Mouse (Mus musculus) gastrocnemius, postnatal 10 days (tissue): ENCODE measurements around the gene Olfr314. TPM values are rescaled to one million over a fixed set of nuclear protein-coding genes. Genes with fewer than 3 reads are reported as not detected.
"Not testable (repeated sequence)": the region's sequence is repeated elsewhere in the genome, so short reads cannot be mapped to it uniquely, and the experiment has no call there.

Experiments
- DNase-seq: peaks from one replicate; pipeline ENCODE4 v3.0.0; 2021; ENCODE audit warnings: mixed read lengths
- total RNA-seq, 2 experiments: library from RNA; stranded (reverse); gene quantifications; 2 replicates each; pipeline ENCODE4 v1.2.3; 2021

Gene Olfr314
- total RNA-seq, 2 experiments from 2014 or later: not detected

GRCm38 (mm10) chr11:58832541-58832940 is 49.8 kb downstream of the Olfr314 start:
- DNase-seq: not testable (repeated sequence)

Other genes starting within 250 kb of the Olfr314 start
- gene Olfr330, start 248.1 kb upstream of the Olfr314 start, total RNA-seq: not detected
- gene Olfr329-ps, start 236.5 kb upstream of the Olfr314 start, total RNA-seq: not detected
- gene Olfr328, start 227.3 kb upstream of the Olfr314 start, total RNA-seq: not detected
- not detected for gene Olfr224, start 212.4 kb upstream of the Olfr314 start, total RNA-seq
- gene Olfr325, start 205.2 kb upstream of the Olfr314 start, total RNA-seq: not detected
- gene Olfr324, start 187.8 kb upstream of the Olfr314 start, total RNA-seq: not detected
- not detected for gene 2210407C18Rik, start 166.9 kb upstream of the Olfr314 start, total RNA-seq
- not detected for gene Olfr323, start 152.5 kb upstream of the Olfr314 start, total RNA-seq
- gene Trim58, start 142.5 kb upstream of the Olfr314 start, total RNA-seq: under 1 TPM in 1 of 2 experiments, not detected in 1; 0.27 TPM
- gene Olfr322, start 124.2 kb upstream of the Olfr314 start, total RNA-seq: not detected
- not detected for gene Olfr320, start 101.9 kb upstream of the Olfr314 start, total RNA-seq
- gene Olfr319, start 83.8 kb upstream of the Olfr314 start, total RNA-seq: not detected
- not detected for gene Olfr318, start 58.9 kb upstream of the Olfr314 start, total RNA-seq
- not detected for gene Olfr317, start 43.7 kb upstream of the Olfr314 start, total RNA-seq
- not detected for gene Olfr316, start 30.2 kb upstream of the Olfr314 start, total RNA-seq
- gene Olfr315, start 9.8 kb upstream of the Olfr314 start, total RNA-seq: not detected
- not detected for gene Fam183b, start 19.0 kb downstream of the Olfr314 start, total RNA-seq
- not detected for gene Olfr313, start 32.0 kb downstream of the Olfr314 start, total RNA-seq
- not detected for gene Olfr312, start 46.3 kb downstream of the Olfr314 start, total RNA-seq
- gene Olfr311, start 56.3 kb downstream of the Olfr314 start, total RNA-seq: not detected
- gene Gm12258, start 64.2 kb downstream of the Olfr314 start, total RNA-seq: 1 to 10 TPM; 2.4 to 2.5 TPM
- gene 2810021J22Rik, start 84.3 kb downstream of the Olfr314 start, total RNA-seq: 1 to 10 TPM; 2.5 to 3.0 TPM
- 1 to 10 TPM; 6.0 to 6.5 TPM for gene Zfp39, start 121.3 kb downstream of the Olfr314 start, total RNA-seq
- gene Btnl10, start 135.0 kb downstream of the Olfr314 start, total RNA-seq: 1 to 10 TPM in 1 of 2 experiments, not detected in 1; 1.1 TPM
- gene Rnf187, start 156.0 kb downstream of the Olfr314 start, total RNA-seq: 100 to 1,000 TPM; 160 to 172 TPM
- gene Hist3h2ba, start 166.0 kb downstream of the Olfr314 start, total RNA-seq: 1 to 10 TPM; 7.3 to 8.0 TPM
- gene Hist3h2a, start 171.7 kb downstream of the Olfr314 start, total RNA-seq: 10 to 100 TPM; 25.1 to 25.6 TPM
- under 1 TPM; 0.14 TPM for gene Trim17, start 171.7 kb downstream of the Olfr314 start, total RNA-seq
- gene Trim11, start 195.1 kb downstream of the Olfr314 start, total RNA-seq: 10 to 100 TPM; 11.1 to 15.4 TPM